Mouse (Mus musculus) small intestine, adult 2 months (tissue): ENCODE results near the gene Cacnb4. TPM values are rescaled to one million over a fixed set of nuclear protein-coding genes. Genes with fewer than 3 reads are reported as not detected.

Experiments
- H3K27ac ChIP-seq: fragments of 200-500 bp; 2 replicates; pipeline ENCODE4 v1.5.1; 2012; ENCODE audit warnings: low read depth, low read length, control low read depth, inconsistent platforms; ENCODE audit not compliant: insufficient read depth
- H3K27me3 ChIP-seq: fragments of 200-500 bp; 2 replicates; pipeline ENCODE4 v1.6.1; 2012; ENCODE audit warnings: mild to moderate bottlenecking, moderate library complexity, low read length, inconsistent platforms; ENCODE audit not compliant: control insufficient read depth, insufficient read depth
- H3K36me3 ChIP-seq: fragments of 200-500 bp; 2 replicates; pipeline ENCODE4 v1.6.1; 2012; ENCODE audit warnings: mild to moderate bottlenecking, low read length, control low read depth, inconsistent platforms; ENCODE audit not compliant: control insufficient read depth, insufficient read depth
- H3K4me1 ChIP-seq: fragments of 200-500 bp; 2 replicates; pipeline ENCODE4 v1.6.1; 2012; ENCODE audit warnings: low read length, inconsistent platforms, mixed read lengths; ENCODE audit not compliant: control insufficient read depth, insufficient read depth, insufficient read length
- H3K4me3 ChIP-seq: fragments of 200-500 bp; 2 replicates; pipeline ENCODE4 v1.5.1; 2012; ENCODE audit warnings: low read depth, mild to moderate bottlenecking, control low read depth, inconsistent platforms, low read length, moderate library complexity
- CTCF ChIP-seq: fragments of 200-500 bp; IDR thresholded peaks from 2 replicates; pipeline ENCODE4 v1.5.1; 2012; ENCODE audit warnings: low read depth, mild to moderate bottlenecking, control low read depth, inconsistent platforms, low read length, moderate library complexity, mixed read lengths; ENCODE audit not compliant: insufficient replicate concordance, insufficient read length; ENCODE audit errors: extremely low read depth
- POLR2A ChIP-seq: fragments of 200-500 bp; IDR thresholded peaks from 2 replicates; pipeline ENCODE4 v1.6.1; 2012; ENCODE audit warnings: low read depth, mild to moderate bottlenecking, control low read depth, inconsistent platforms, low read length, moderate library complexity
- WGBS: fragments of 180-500 bp; shearing (Covaris S2); methylation state at CpG from one replicate; pipeline ENCODE4 v1.1.7; 2018; 5-methylcytosine and 5-hydroxymethylcytosine counted together
- polyA plus RNA-seq: library from polyadenylated mRNA; depleted of rRNA; stranded (reverse); fragments of >200 nt; gene quantifications from 2 replicates; pipeline ENCODE4 v1.2.3, GENCODE M21; 2012

Gene Cacnb4
- polyA plus RNA-seq, 1 experiment: 0.03 TPM

DNA sequence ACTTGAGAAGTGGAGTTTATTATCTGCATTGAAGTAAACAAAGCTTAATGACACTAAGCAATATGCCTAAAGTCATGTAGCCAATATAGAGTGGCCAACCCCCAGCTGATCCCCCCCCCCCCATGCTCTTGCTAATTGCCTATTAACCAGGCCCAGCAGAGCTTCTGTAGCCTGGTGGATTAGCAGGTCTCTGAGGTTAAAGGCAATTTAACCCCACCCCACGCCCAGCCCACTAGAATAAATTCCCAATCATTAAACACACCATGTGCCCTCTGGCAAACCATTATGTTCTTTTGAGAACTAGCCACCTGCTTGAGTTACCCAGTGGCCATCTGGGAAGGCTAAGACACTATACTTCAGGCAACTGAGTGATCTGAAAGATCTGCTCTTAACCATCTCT is 186.8 kb downstream of the Cacnb4 start:
- TF ChIP-seq POLR2A (no peak), CTCF (no peak)
- no peaks in the 10 kb centered on the region for H3K36me3 ChIP-seq
- no peak overlapping the region for H3K27ac ChIP-seq
- 63% methylated on average over 1 of the region's 1 CpGs for WGBS
- H3K4me3 ChIP-seq: no peak overlapping the region
- no peaks in the 10 kb centered on the region; the same call in 1 of the 2 replicates for H3K27me3 ChIP-seq
- no peaks in the 10 kb centered on the region for H3K4me1 ChIP-seq

DNA sequence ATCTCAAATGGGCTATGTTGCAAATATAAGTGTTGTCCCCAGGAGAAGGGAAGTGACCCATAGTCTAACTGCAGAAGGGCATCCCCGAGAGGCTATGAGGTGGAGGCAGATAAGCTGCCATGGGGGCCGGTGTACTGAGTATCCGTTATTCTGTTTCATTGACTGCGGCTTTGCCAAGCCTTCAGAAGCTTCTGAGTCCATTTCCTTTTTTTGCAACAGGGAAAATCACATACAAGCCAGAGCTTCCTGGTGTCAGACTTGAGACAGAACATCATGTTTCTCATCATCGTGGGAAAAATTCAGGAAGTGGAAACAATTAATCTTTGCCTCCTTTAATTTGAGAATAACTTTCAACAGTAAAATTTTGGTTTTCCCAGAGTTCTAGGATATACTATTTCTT is 193.1 kb downstream of the Cacnb4 start:
- Histone ChIP-seq H3K27me3 (no peaks in the 10 kb centered on the region; the same call in 1 of the 2 replicates), H3K27ac (no peak overlapping the region), H3K4me3 (no peak overlapping the region), H3K4me1 (no peaks in the 10 kb centered on the region), H3K36me3 (no peaks in the 10 kb centered on the region)
- 67% methylated on average over 5 of the region's 5 CpGs for WGBS
- TF ChIP-seq CTCF (no peak), POLR2A (no peak)

DNA sequence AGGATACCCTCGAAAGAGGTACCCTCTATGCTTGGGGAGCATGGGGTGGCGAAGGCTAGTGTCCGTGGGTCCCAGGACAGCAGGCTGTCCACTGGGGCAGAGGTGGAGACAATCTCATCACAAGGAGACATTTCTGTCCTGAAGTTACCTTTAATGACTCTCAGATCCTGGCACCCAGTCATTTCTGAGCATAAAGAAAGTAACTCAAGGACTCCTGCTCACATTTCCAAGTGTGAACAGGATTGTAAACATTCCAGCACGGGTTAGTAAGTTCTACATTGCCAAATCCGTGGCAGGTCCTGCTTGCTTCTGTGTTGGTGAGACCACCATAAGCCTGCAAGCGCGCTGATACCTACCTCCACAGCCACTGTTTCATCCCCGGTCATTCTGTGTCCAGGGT is 196.2 kb downstream of the Cacnb4 start:
- Histone ChIP-seq H3K4me3 (no peak overlapping the region), H3K36me3 (no peaks in the 10 kb centered on the region), H3K27ac (no peak overlapping the region), H3K27me3 (no peaks in the 10 kb centered on the region), H3K4me1 (no peaks in the 10 kb centered on the region)
- TF ChIP-seq CTCF: no peak
- WGBS: 77% methylated on average over 8 of the region's 8 CpGs

DNA sequence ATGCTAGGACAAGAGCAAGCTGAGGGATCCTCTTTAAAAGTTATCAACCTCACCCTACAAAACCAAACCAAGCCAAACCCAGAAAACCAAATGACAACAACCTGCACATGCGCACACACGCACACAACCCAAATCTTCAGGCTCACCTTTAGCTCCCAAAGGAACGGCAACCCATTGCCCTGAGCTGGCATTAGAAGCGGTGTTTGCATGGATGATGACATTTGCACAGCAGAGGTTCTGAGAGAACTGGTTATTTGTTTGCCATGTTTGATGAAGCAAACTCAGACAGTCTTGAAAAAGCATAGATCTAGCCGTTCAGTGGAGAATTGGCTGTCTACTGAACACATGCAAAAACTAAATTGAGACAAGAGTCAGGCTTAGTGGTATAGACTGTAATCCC is 198.1 kb downstream of the Cacnb4 start:
- H3K36me3 ChIP-seq: no peaks in the 10 kb centered on the region
- no peaks in the 10 kb centered on the region for H3K27me3 ChIP-seq
- H3K4me3 ChIP-seq: no peak overlapping the region
- no peak for TF ChIP-seq POLR2A
- TF ChIP-seq CTCF: no peak
- 0 out of 2 replicates have a peak, but pooled peaks cover 3% of the 10 kb centered on the region for H3K4me1 ChIP-seq
- 90% methylated on average over 5 of the region's 5 CpGs for WGBS
- H3K27ac ChIP-seq: no peak overlapping the region

DNA sequence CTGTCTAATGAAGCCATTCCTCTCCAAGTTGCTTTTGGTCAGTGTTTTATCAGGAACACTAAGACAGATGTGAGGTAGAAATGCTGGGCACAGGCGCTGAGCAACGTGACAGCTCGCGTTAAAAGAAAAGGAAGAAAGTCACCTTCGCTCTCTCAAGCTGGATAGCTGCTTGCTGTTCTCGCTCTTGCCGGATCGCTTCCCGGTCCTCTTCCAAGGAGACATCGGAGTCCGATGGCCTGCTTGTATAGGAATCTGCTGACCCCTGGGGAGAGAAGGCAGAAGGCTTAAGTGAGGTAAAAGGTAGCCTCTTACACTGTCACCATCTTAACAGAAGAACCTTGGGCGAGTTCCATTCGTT is 199.1 kb downstream of the Cacnb4 start:
- H3K36me3 ChIP-seq: no peaks in the 10 kb centered on the region
- H3K27me3 ChIP-seq: no peaks in the 10 kb centered on the region
- H3K27ac ChIP-seq: no peak overlapping the region
- no peak overlapping the region for H3K4me3 ChIP-seq
- whole genome bisulfite sequencing: 93% methylated on average over 13 of the region's 13 CpGs
- TF ChIP-seq POLR2A: no peak
- TF ChIP-seq CTCF: no peak
- H3K4me1 ChIP-seq: 0 out of 2 replicates have a peak, but pooled peaks cover 3% of the 10 kb centered on the region

DNA sequence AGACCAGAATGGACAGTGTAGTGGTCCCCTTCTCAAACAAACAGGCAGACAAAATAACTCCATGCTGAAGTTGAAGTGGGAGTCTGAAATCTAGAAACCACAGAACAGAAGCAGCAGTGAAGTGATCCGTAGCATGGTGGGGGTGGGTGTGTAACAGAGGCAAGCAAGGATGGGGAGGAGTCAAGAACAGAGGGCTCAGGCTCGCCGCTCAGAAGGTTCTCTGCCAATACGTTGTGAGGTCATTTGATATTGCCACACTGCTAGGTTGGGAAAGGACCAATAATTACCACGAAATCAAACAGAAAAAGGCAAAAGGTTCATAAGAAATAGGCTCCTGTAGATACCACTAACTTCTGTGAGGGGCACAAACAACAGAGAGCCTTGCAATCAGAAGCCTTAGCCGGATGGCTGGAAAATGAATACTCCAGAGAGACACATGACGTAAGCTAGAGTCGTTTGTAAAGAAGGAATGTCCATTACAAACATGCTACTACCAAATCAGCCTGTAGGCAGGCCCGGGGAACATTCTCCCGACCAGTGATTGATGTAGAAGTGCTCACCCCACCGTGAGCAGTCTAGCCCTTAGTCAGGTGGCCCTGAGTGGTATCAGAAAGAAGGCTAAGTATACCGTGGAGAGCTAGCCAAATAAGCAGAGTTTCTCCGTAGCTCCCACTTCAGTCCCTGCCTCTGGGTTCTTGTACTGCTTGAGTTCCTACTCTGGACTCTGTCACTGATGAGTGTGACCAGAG is 199.7 kb downstream of the Cacnb4 start:
- WGBS: 64% methylated on average over 13 of the region's 13 CpGs
- Histone ChIP-seq H3K36me3 (no peaks in the 10 kb centered on the region), H3K27me3 (no peaks in the 10 kb centered on the region), H3K27ac (no peak overlapping the region), H3K4me1 (0 out of 2 replicates have a peak, but pooled peaks cover 3% of the 10 kb centered on the region), H3K4me3 (no peak overlapping the region)
- TF ChIP-seq CTCF (no peak), POLR2A (no peak)

DNA sequence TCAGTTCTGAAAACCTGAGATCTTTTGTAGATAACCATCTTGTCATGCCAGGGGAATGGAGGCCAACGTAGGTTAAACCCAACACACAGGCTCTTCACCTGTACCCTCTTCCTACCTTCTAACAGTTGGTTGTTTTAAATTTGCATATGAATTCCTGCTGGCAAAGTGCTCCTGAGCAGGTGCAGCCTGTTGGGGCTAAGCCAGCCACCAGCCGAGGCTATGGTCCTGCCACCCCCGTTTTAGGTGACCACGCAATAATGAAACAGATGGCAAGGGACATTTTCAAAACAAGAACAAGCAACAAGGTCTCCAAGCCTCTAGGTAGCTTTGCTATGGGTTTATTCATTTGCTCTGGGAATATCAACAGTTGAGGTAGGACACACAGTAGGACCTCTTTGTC is 200.8 kb downstream of the Cacnb4 start:
- no peak overlapping the region for H3K27ac ChIP-seq
- TF ChIP-seq POLR2A (no peak), CTCF (no peak)
- 0 out of 2 replicates have a peak, but pooled peaks cover 3% of the 10 kb centered on the region for H3K4me1 ChIP-seq
- WGBS: 79% methylated on average over 4 of the region's 4 CpGs
- no peak overlapping the region for H3K4me3 ChIP-seq
- no peaks in the 10 kb centered on the region for H3K27me3 ChIP-seq
- no peaks in the 10 kb centered on the region for H3K36me3 ChIP-seq

DNA sequence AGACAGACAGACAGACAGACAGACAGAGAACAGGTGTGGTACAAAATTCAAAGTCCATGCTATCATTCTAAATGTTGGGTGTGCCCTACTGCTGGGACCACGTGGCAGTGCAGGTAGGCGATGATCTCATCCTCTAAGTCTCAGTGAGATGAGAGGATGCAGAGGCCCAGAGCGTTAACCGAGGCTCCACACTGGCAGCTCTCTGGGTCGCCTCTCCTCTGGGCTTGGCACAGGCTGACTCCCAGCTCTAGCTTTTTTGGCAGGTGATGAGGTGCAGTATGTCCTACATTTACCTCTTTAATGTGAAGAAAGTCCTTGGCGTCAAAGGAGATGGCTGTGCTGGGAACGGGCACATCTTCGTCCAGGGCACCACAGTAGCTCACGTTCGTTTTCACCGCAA is 202.1 kb downstream of the Cacnb4 start:
- H3K4me1 ChIP-seq: 0 out of 2 replicates have a peak, but pooled peaks cover 3% of the 10 kb centered on the region
- H3K27ac ChIP-seq: no peak overlapping the region
- no peak for TF ChIP-seq POLR2A
- no peak for TF ChIP-seq CTCF
- no peaks in the 10 kb centered on the region for H3K36me3 ChIP-seq
- 69% methylated on average over 11 of the region's 11 CpGs for WGBS
- H3K27me3 ChIP-seq: no peaks in the 10 kb centered on the region
- no peak overlapping the region for H3K4me3 ChIP-seq
